Mouse (Mus musculus): ENCODE measurements around the gene Nsl1. TPM values are rescaled to one million over a fixed set of nuclear protein-coding genes. Genes with fewer than 3 reads are reported as not detected.

The Nsl1 gene
- polyA plus RNA-seq, 1 experiment from 2014 or later = 9.9 TPM

- no peak overlapping the region for H3K4me2 ChIP-seq
- no peak overlapping the region for H3K4me3 ChIP-seq
- H3K9ac ChIP-seq = no peak overlapping the region
- H3K27me3 ChIP-seq = no peaks in the 10 kb centered on the region
- no peaks in the 10 kb centered on the region for H3K4me1 ChIP-seq (replicated peaks)
- no peaks in the 10 kb centered on the region for H3K36me3 ChIP-seq
- H3K27ac ChIP-seq = no peak overlapping the region
- H3K9me3 ChIP-seq (replicated peaks) = no peaks in the 10 kb centered on the region
- WGBS = 45% methylated on average over 2 of the region's 2 CpGs
- ATAC-seq (replicated peaks; ENCODE audit: insufficient number of reproducible peaks, insufficient read depth, low FRiP score, low read depth) = no peak
These were observed 7.3 kb upstream of the Nsl1 start for GRCm38 (mm10) chr1:191055533-191055873.

DNA sequence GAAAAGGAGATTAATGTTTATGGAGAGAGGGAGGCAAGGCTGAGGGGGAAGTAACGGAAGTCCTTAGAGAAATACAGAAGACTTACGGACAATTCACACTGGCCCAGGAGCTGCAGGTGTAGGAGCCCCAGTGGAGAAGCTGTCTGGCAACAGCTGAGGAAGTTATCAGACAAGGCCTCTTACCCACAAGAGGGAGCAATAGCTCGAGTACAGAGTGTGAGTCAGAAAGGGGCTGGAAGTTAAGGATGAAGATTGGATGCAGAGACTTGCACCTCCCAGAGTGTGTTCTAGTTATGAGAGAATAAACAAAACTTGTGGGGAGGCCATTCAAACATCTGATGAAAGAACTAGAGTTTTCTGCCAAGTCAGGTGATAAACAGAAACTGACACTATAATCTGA is 5.4 kb upstream of the Nsl1 start:
- no peaks in the 10 kb centered on the region for H3K27me3 ChIP-seq
- H3K4me2 ChIP-seq = no peak overlapping the region
- peaks cover 9% of the 10 kb centered on the region for H3K4me1 ChIP-seq (replicated peaks)
- H3K27ac ChIP-seq = no peak overlapping the region
- H3K9me3 ChIP-seq (replicated peaks) = no peaks in the 10 kb centered on the region
- 55% methylated on average over 3 of the region's 3 CpGs for WGBS
- no peak for ATAC-seq (replicated peaks; ENCODE audit: insufficient number of reproducible peaks, insufficient read depth, low FRiP score, low read depth)
- H3K36me3 ChIP-seq = no peaks in the 10 kb centered on the region
- no peak overlapping the region for H3K9ac ChIP-seq
- H3K4me3 ChIP-seq = no peak overlapping the region

GRCm38 (mm10) chr1:191062241-191062780 is 501 bp upstream of the Nsl1 start:
- peak overlapping the region; percentile 71 for H3K27ac ChIP-seq
- WGBS = 4% methylated on average over 15 of the region's 15 CpGs

GRCm38 (mm10) chr1:191063700-191064099 is 888 bp downstream of the Nsl1 start:
- peaks cover 8% of the 10 kb centered on the region; the same call in 1 of the 2 replicates for H3K36me3 ChIP-seq
- peak overlapping the region; percentile 67; the same call in 1 of the 2 replicates for H3K9ac ChIP-seq
- no peak overlapping the region for H3K27ac ChIP-seq
- peaks cover 23% of the 10 kb centered on the region for H3K4me1 ChIP-seq (replicated peaks)
- H3K9me3 ChIP-seq (replicated peaks) = no peaks in the 10 kb centered on the region
- no peaks in the 10 kb centered on the region for H3K27me3 ChIP-seq
- peak overlapping the region; percentile 79 for H3K4me3 ChIP-seq
- WGBS = 55% methylated on average over 9 of the region's 9 CpGs
- H3K4me2 ChIP-seq = peak overlapping the region; percentile 90
- no peak for ATAC-seq (replicated peaks; ENCODE audit: insufficient number of reproducible peaks, insufficient read depth, low FRiP score, low read depth)

More at GRCm38 (mm10) chr1:191062241-191062780, 501 bp upstream of the Nsl1 start:
- peaks cover 23% of the 10 kb centered on the region for H3K4me1 ChIP-seq (replicated peaks)
- H3K4me3 ChIP-seq = peak overlapping the region; percentile 79
- no peaks in the 10 kb centered on the region for H3K27me3 ChIP-seq
- peak overlapping the region; percentile 70 for H3K9ac ChIP-seq
- peak overlapping the region; percentile 90 for H3K4me2 ChIP-seq
- no peaks in the 10 kb centered on the region for H3K9me3 ChIP-seq (replicated peaks)
- H3K36me3 ChIP-seq = peaks cover 6% of the 10 kb centered on the region; the same call in 1 of the 2 replicates
- no peak for ATAC-seq (replicated peaks; ENCODE audit: insufficient number of reproducible peaks, insufficient read depth, low FRiP score, low read depth)

- Histone ChIP-seq H3K9ac (no peak overlapping the region), H3K4me2 (no peak overlapping the region), H3K27me3 (no peaks in the 10 kb centered on the region), H3K4me3 (no peak overlapping the region), H3K36me3 (peaks cover 15% of the 10 kb centered on the region; the same call in 1 of the 2 replicates), H3K9me3 (replicated peaks) (no peaks in the 10 kb centered on the region), H3K27ac (no peak overlapping the region), H3K4me1 (replicated peaks) (peaks cover 23% of the 10 kb centered on the region)
- no peak for ATAC-seq (replicated peaks; ENCODE audit: insufficient number of reproducible peaks, insufficient read depth, low FRiP score, low read depth)
- WGBS = 84% methylated on average over 2 of the region's 2 CpGs
These were observed 1.7 kb downstream of the Nsl1 start for GRCm38 (mm10) chr1:191064535-191064934.

GRCm38 (mm10) chr1:191065188-191065587 is 2.4 kb downstream of the Nsl1 start:
- Histone ChIP-seq H3K4me2 (no peak overlapping the region), H3K4me1 (replicated peaks) (peaks cover 23% of the 10 kb centered on the region), H3K27me3 (no peaks in the 10 kb centered on the region), H3K27ac (no peak overlapping the region), H3K4me3 (no peak overlapping the region), H3K36me3 (peaks cover 19% of the 10 kb centered on the region), H3K9me3 (replicated peaks) (no peaks in the 10 kb centered on the region), H3K9ac (no peak overlapping the region)
- no peak for ATAC-seq (replicated peaks; ENCODE audit: insufficient number of reproducible peaks, insufficient read depth, low FRiP score, low read depth)
- 82% methylated on average over 4 of the region's 4 CpGs for WGBS

- H3K36me3 ChIP-seq = peaks cover 40% of the 10 kb centered on the region
- no peak overlapping the region for H3K9ac ChIP-seq
- no peaks in the 10 kb centered on the region for H3K27me3 ChIP-seq
- H3K4me3 ChIP-seq = no peak overlapping the region
- ATAC-seq (replicated peaks; ENCODE audit: insufficient number of reproducible peaks, insufficient read depth, low FRiP score, low read depth) = no peak
- H3K4me2 ChIP-seq = no peak overlapping the region
- whole genome bisulfite sequencing = 68% methylated on average over 5 of the region's 5 CpGs
- peaks cover 11% of the 10 kb centered on the region for H3K4me1 ChIP-seq (replicated peaks)
- no peak overlapping the region for H3K27ac ChIP-seq
- no peaks in the 10 kb centered on the region for H3K9me3 ChIP-seq (replicated peaks)
These were observed 5.6 kb downstream of the Nsl1 start for GRCm38 (mm10) chr1:191068377-191068776.

DNA sequence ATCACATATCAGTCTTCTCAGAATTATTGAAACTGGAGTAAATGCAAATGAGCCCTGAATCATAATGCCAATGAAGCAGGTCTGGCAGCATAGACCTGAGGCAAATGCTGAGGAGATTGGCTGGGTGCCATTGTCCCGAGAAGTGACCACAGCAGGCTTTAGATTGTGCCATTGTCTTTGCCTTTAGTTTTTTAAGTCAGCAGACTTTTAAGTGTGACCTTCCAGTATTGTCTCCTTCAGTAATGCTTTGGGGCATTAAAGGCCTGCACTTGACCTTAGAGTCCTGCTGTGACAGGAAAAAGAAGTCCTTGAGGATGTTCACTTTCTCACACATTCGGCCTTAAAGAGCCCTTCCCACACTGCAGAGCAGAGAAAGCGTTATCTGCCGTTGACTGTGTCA is 7.4 kb downstream of the Nsl1 start:
- no peaks in the 10 kb centered on the region for H3K27me3 ChIP-seq
- WGBS = 84% methylated on average over 4 of the region's 4 CpGs
- no peak overlapping the region for H3K9ac ChIP-seq
- ATAC-seq (replicated peaks; ENCODE audit: insufficient number of reproducible peaks, insufficient read depth, low FRiP score, low read depth) = no peak
- H3K9me3 ChIP-seq (replicated peaks) = no peaks in the 10 kb centered on the region
- no peak overlapping the region for H3K27ac ChIP-seq
- H3K4me2 ChIP-seq = no peak overlapping the region
- no peak overlapping the region for H3K4me3 ChIP-seq
- peaks cover 47% of the 10 kb centered on the region for H3K36me3 ChIP-seq
- no peaks in the 10 kb centered on the region for H3K4me1 ChIP-seq (replicated peaks)

DNA sequence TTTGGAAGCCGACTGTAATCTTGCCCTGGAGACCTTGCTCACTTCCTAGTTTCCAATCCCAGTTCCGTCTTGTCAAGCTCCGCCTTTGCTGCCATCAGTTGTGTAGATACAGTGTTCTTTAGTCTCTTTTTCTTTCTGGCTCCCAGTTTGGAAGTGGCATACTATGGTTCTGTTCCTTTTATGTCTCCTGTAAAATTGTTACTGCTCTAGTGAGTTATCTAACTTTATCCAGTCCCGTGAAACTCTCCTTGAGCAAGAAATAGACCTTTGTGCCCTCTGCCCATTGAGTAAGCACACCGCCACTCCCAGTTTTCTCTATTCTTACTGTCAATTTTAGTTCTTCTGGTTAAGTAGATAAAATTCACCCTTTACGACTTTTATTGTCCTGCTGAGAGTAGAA is 8.8 kb downstream of the Nsl1 start:
- ATAC-seq (replicated peaks; ENCODE audit: insufficient number of reproducible peaks, insufficient read depth, low FRiP score, low read depth) = no peak
- Histone ChIP-seq H3K4me2 (no peak overlapping the region), H3K4me1 (replicated peaks) (no peaks in the 10 kb centered on the region), H3K27me3 (no peaks in the 10 kb centered on the region), H3K9ac (no peak overlapping the region), H3K36me3 (peaks cover 43% of the 10 kb centered on the region), H3K9me3 (replicated peaks) (no peaks in the 10 kb centered on the region), H3K27ac (no peak overlapping the region), H3K4me3 (no peak overlapping the region)
- 85% methylated on average over 6 of the region's 6 CpGs for WGBS

DNA sequence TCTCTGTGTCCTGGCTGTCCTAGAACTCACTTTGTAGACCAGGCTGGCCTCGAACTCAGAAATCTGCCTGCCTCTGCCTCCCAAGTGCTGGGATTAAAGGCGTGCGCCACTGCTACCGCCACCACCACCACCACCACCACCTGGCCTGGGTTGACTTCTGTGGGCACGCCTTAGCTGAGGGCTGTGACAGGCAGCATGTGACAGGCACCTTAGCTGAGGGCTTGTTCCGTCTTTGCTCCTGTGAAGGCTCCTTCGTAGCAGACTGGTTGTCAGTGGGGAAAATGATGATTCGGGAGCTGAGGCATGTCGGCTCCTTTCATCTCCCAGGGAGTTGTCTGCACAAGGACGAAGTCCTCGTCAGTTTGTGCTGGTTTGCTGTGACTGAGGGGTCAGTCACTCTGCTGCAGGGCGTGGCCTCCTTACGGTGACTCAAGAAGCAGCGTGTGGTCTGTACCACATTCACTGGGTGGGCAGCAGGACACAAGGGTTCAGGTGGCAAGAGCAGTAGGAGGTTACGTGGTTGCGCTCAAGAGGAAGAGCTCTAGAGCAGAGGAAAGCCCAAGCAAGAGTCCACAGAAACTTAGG is 9.6 kb downstream of the Nsl1 start:
- Histone ChIP-seq H3K9me3 (replicated peaks) (no peaks in the 10 kb centered on the region), H3K9ac (no peak overlapping the region), H3K4me3 (no peak overlapping the region), H3K36me3 (peaks cover 47% of the 10 kb centered on the region), H3K27me3 (no peaks in the 10 kb centered on the region), H3K4me2 (no peak overlapping the region), H3K4me1 (replicated peaks) (no peaks in the 10 kb centered on the region), H3K27ac (peak overlapping the region; percentile 37)
- no peak for ATAC-seq (replicated peaks; ENCODE audit: insufficient number of reproducible peaks, insufficient read depth, low FRiP score, low read depth)
- 88% methylated on average over 16 of the region's 16 CpGs for WGBS

DNA sequence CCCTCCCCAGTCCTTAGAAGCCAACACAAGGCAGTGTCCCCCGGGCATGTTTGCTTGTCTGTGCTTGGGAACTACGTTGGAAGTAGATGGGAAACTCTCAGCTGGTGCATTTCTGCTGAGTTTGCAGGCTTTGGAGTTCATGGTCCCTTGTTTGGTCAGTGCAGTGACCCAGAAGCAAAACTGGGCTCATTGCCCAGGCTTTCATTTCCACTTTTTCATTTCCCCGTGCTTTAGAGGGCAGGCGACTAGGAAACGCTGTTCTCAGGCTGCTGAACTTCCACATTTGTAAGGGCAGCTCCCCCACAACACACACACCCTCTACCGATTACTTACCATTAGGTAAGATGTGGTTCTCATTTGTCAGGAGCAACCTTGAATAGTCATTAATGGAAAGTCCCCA is 10.2 kb downstream of the Nsl1 start:
- no peak for ATAC-seq (replicated peaks; ENCODE audit: insufficient number of reproducible peaks, insufficient read depth, low FRiP score, low read depth)
- Histone ChIP-seq H3K4me1 (replicated peaks) (no peaks in the 10 kb centered on the region), H3K4me2 (no peak overlapping the region), H3K9me3 (replicated peaks) (no peaks in the 10 kb centered on the region), H3K9ac (no peak overlapping the region), H3K4me3 (no peak overlapping the region), H3K27ac (peak overlapping the region; percentile 37), H3K36me3 (peaks cover 53% of the 10 kb centered on the region), H3K27me3 (no peaks in the 10 kb centered on the region)
- 63% methylated on average over 6 of the region's 6 CpGs for WGBS

- Histone ChIP-seq H3K4me2 (no peak overlapping the region), H3K27me3 (no peaks in the 10 kb centered on the region), H3K9ac (no peak overlapping the region), H3K4me3 (no peak overlapping the region), H3K9me3 (replicated peaks) (no peaks in the 10 kb centered on the region), H3K27ac (0 out of 2 replicates have a peak overlapping the region, but pooled peaks have one; percentile 37), H3K4me1 (replicated peaks) (no peaks in the 10 kb centered on the region), H3K36me3 (peaks cover 58% of the 10 kb centered on the region)
- ATAC-seq (replicated peaks; ENCODE audit: insufficient number of reproducible peaks, insufficient read depth, low FRiP score, low read depth) = no peak
- WGBS = 79% methylated on average over 4 of the region's 4 CpGs
These were observed 10.7 kb downstream of the Nsl1 start for GRCm38 (mm10) chr1:191073486-191073885.
